ENCODE assay signal across 33 mouse cellular contexts in the genomic region with DNA sequence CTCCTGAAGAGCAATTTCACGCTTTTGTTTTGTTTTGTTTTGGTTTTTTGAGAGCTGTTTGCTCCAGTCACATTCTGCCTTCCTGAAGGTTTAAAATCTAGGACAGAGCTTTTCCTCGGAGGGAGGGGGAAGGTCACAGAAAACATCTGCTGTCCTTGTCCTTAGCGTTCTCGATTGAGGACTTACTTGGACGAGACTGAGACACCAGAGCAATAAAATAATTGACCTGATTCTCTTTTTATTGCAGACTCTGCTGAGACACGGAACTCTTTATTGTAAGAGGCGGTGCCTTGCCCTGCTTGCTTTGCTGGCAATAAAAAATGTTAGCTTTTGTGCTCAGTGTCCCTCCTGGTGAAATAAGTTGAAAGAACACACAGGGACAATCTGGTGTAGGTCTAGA. TPM values are rescaled to one million over a fixed set of nuclear protein-coding genes. Genes with fewer than 3 reads are reported as not detected.
DNase-seq lines count a peak whose midpoint lies in the region; ATAC-seq and TF ChIP-seq lines count a peak whose summit lies in the region.
"Had no signal": no experiment of that assay in that cellular context is flagged by ENCODE, and none has a peak within 500 bp of the region (broad histone marks: within the 10 kb centered on the region; RNA-seq: fewer than 3 reads in every experiment).

No protein-coding gene starts in this region.

- H3K9ac ChIP-seq in kidney, embryonic 14.5 days (ENCODE audit: low read depth, low read length), result no peak overlapping the region
- H3K9ac ChIP-seq in intestine, postnatal 0 days (ENCODE audit: low read depth, low read length), result no peak overlapping the region
- H3K9ac ChIP-seq: forebrain, embryonic 13.5 days; heart, embryonic 15.5 days; limb, embryonic 15.5 days; liver, embryonic 13.5 days; stomach, embryonic 15.5 days had no signal

- H3K9me3 ChIP-seq in kidney, embryonic 14.5 days (ENCODE audit: control insufficient read depth, low read length), result no peaks in the 10 kb centered on the region
- H3K9me3 ChIP-seq in intestine, postnatal 0 days (ENCODE audit: control insufficient read depth), result no peaks in the 10 kb centered on the region
- H3K9me3 ChIP-seq: forebrain, embryonic 13.5 days; G1E; heart, embryonic 10.5 days; heart, embryonic 15.5 days; limb, embryonic 10.5 days; limb, embryonic 15.5 days; liver, embryonic 13.5 days; stomach, embryonic 15.5 days had no signal

- H3K4me2 ChIP-seq in kidney, embryonic 14.5 days (replicated peaks; ENCODE audit: low read depth, low read length), result no peak overlapping the region
- 0 out of 2 replicates have a peak overlapping the region, but pooled peaks have one; percentile 21 for H3K4me2 ChIP-seq in intestine, postnatal 0 days (replicated peaks; ENCODE audit: low read depth)
- H3K4me2 ChIP-seq: forebrain, embryonic 13.5 days; heart, embryonic 15.5 days; limb, embryonic 15.5 days; liver, embryonic 13.5 days; stomach, embryonic 15.5 days had no signal

- no peaks in the 10 kb centered on the region for H3K27me3 ChIP-seq in kidney, adult 2 months (replicated peaks; ENCODE audit: control insufficient read depth, insufficient read depth, low read length)
- peaks cover 5% of the 10 kb centered on the region; the same call in 1 of the 2 replicates for H3K27me3 ChIP-seq in kidney, embryonic 14.5 days (ENCODE audit: control insufficient read depth, insufficient read depth, low read length)
- no peaks in the 10 kb centered on the region; the same call in 1 of the 2 replicates for H3K27me3 ChIP-seq in intestine, postnatal 0 days (replicated peaks; ENCODE audit: control insufficient read depth, insufficient read depth, low read length)
- H3K27me3 ChIP-seq: limb, embryonic 15.5 days; stomach, embryonic 15.5 days had no signal

- peak; percentile 55 for DNase-seq in adrenal gland, adult 2 months
- no peak for DNase-seq in adrenal gland, adult 18-20 months (ENCODE audit: low spot score in 2 of 2)
- DNase-seq in kidney, adult 2 months, result peak; percentile 43
- DNase-seq in adrenal gland, postnatal 36 days, result peak; percentile 22 to 47
- DNase-seq in lung, adult 18-20 months, result no peak
- DNase-seq: cerebellum, adult 8-10 months; cerebellum, postnatal 36 days; gastrocnemius, postnatal 14 days; heart, adult 11 months; layer of hippocampus, postnatal 36 days; liver, embryonic 13.5 days; lung, adult 2 months; lung, postnatal 14 days; midbrain, embryonic 14.5 days; retina, postnatal 1 day; right cerebral cortex, postnatal 14 days; thymus, adult 18-20 months; thymus, postnatal 25 days had no signal

- no peak for TF ChIP-seq POLR2A in kidney, adult 2 months (IDR thresholded peaks at IDR 0.05; ENCODE audit: low read depth, low read length)

- no peak overlapping the region for H3K4me3 ChIP-seq in kidney, adult 2 months (ENCODE audit: insufficient read depth, low read depth, low read length)
- H3K4me3 ChIP-seq in kidney, embryonic 14.5 days (ENCODE audit: low read length), result no peak overlapping the region
- no peak overlapping the region for H3K4me3 ChIP-seq in intestine, postnatal 0 days (ENCODE audit: low read depth, low read length)
- H3K4me3 ChIP-seq: forebrain, embryonic 13.5 days; heart, embryonic 10.5 days; heart, embryonic 15.5 days; limb, embryonic 10.5 days; limb, embryonic 15.5 days; liver, embryonic 13.5 days; stomach, embryonic 15.5 days had no signal

- no peak for ATAC-seq in kidney, embryonic 14.5 days (ENCODE audit: low FRiP score, low TSS enrichment)
- peak; percentile 46; the same call in 1 of the 2 replicates for ATAC-seq in intestine, postnatal 0 days
- ATAC-seq: forebrain, embryonic 13.5 days; hindbrain, embryonic 16.5 days had no signal

- no peaks in the 10 kb centered on the region; the same call in 1 of the 2 replicates for H3K4me1 ChIP-seq in kidney, adult 2 months (ENCODE audit: control insufficient read depth, insufficient read depth, low read length)
- H3K4me1 ChIP-seq in kidney, embryonic 14.5 days (ENCODE audit: control insufficient read depth, insufficient read depth, low read length), result peaks cover 1% of the 10 kb centered on the region; the same call in 1 of the 2 replicates
- H3K4me1 ChIP-seq in intestine, postnatal 0 days (replicated peaks; ENCODE audit: control insufficient read depth, insufficient read depth, low read length), result no peaks in the 10 kb centered on the region
- H3K4me1 ChIP-seq: forebrain, embryonic 13.5 days; liver, embryonic 13.5 days had no signal

- H3K36me3 ChIP-seq in kidney, adult 2 months (ENCODE audit: control insufficient read depth, insufficient read depth, low read length), result no peaks in the 10 kb centered on the region
- no peaks in the 10 kb centered on the region for H3K36me3 ChIP-seq in kidney, embryonic 14.5 days (ENCODE audit: control insufficient read depth, insufficient read depth, low read length)
- no peaks in the 10 kb centered on the region for H3K36me3 ChIP-seq in intestine, postnatal 0 days (ENCODE audit: control insufficient read depth, insufficient read depth)
- H3K36me3 ChIP-seq: G1E; heart, embryonic 10.5 days; heart, embryonic 15.5 days; limb, embryonic 10.5 days; limb, embryonic 15.5 days; liver, embryonic 13.5 days; stomach, embryonic 15.5 days had no signal

- H3K27ac ChIP-seq in kidney, adult 2 months (ENCODE audit: insufficient read depth, low read depth, low read length), result no peak overlapping the region; the same call in 1 of the 2 replicates
- no peak overlapping the region for H3K27ac ChIP-seq in kidney, embryonic 14.5 days (ENCODE audit: low read depth, low read length)
- H3K27ac ChIP-seq in intestine, postnatal 0 days (ENCODE audit: low read depth, low read length), result no peak overlapping the region
- H3K27ac ChIP-seq: forebrain, embryonic 13.5 days; heart, embryonic 10.5 days; heart, embryonic 15.5 days; limb, embryonic 10.5 days; limb, embryonic 15.5 days; liver, embryonic 13.5 days; stomach, embryonic 15.5 days had no signal

- whole genome bisulfite sequencing in kidney, adult 2 months, result 34% methylated on average over 7 of the region's 7 CpGs
- 28% methylated on average over 7 of the region's 7 CpGs for WGBS in kidney, embryonic 14.5 days
- 21% methylated on average over 7 of the region's 7 CpGs for WGBS in intestine, postnatal 0 days

- TF ChIP-seq CTCF in kidney, adult 2 months (conservative IDR thresholded peaks at IDR 0.05; ENCODE audit: insufficient read depth, insufficient read length, low read depth, low read length), result no peak
- no peak for TF ChIP-seq CTCF in intestine, postnatal 0 days (IDR thresholded peaks at IDR 0.05; ENCODE audit: low read depth)

RNA-seq across cellular contexts. Expression of a gene that starts 4.3 kb away (rescaled TPM):
- total RNA-seq in adrenal gland, adult 2 months (2021), result under 1 TPM; 0.45 to 0.66 TPM
- polyA plus RNA-seq in adrenal gland, adult 2 months (2012; rRNA removed), result 1.2 and 1.6 TPM in 2 replicates
- under 1 TPM; 0.60 to 0.61 TPM for total RNA-seq in adrenal gland, adult 18-20 months (2021)
- polyA plus RNA-seq in kidney, adult 2 months (2012; rRNA removed), result 0.56 and 0.58 TPM in 2 replicates
- 0.22 TPM in 1 of 2 replicates, not detected in the other for polyA plus RNA-seq in kidney, embryonic 14.5 days (2014; fragmentation: Nextera tagmentation; extraction: Ambion mirVana)
- total RNA-seq in adrenal gland, postnatal 36 days (2021), result under 1 TPM; 0.30 to 0.33 TPM
- 0.34 and 0.51 TPM in 2 replicates for polyA plus RNA-seq in intestine, postnatal 0 days (2015; fragmentation: Nextera tagmentation; extraction: Ambion mirVana)
- total RNA-seq: monocyte, adult 5-6 weeks had no signal
- polyA plus RNA-seq: embryonic facial prominence, embryonic 11.5 days; G1E; heart, embryonic 10.5 days; heart, embryonic 15.5 days; hindbrain, embryonic 11.5 days; limb, embryonic 10.5 days; liver, embryonic 13.5 days had no signal

RNA-seq across cellular contexts. Expression of a gene that starts 26.4 kb away (rescaled TPM):
- 10 to 100 TPM; 17.0 to 21.0 TPM for total RNA-seq in adrenal gland, adult 2 months (2021)
- 41.3 and 51.7 TPM in 2 replicates for polyA plus RNA-seq in adrenal gland, adult 2 months (2012; rRNA removed)
- 10 to 100 TPM in 1 of 2 experiments, 1 to 10 TPM in 1; 8.9 to 12.2 TPM for total RNA-seq in adrenal gland, adult 18-20 months (2021)
- 8.4 and 11.8 TPM in 2 replicates for polyA plus RNA-seq in kidney, adult 2 months (2012; rRNA removed)
- 1.8 and 1.9 TPM in 2 replicates for polyA plus RNA-seq in kidney, embryonic 14.5 days (2014; fragmentation: Nextera tagmentation; extraction: Ambion mirVana)
- 10 to 100 TPM in 1 of 2 experiments, 1 to 10 TPM in 1; 9.7 to 15.6 TPM for total RNA-seq in adrenal gland, postnatal 36 days (2021)
- polyA plus RNA-seq in intestine, postnatal 0 days (2015; fragmentation: Nextera tagmentation; extraction: Ambion mirVana), result 15.5 and 15.6 TPM in 2 replicates
- total RNA-seq: G1E; monocyte, adult 5-6 weeks had no signal
- polyA plus RNA-seq: G1E had no signal

RNA-seq across cellular contexts. Expression of a gene that starts 27.3 kb away (rescaled TPM):
- not detected for total RNA-seq in adrenal gland, adult 2 months (2021)
- not detected in 2 replicates for polyA plus RNA-seq in adrenal gland, adult 2 months (2012; rRNA removed)
- not detected for total RNA-seq in adrenal gland, adult 18-20 months (2021)
- polyA plus RNA-seq in kidney, adult 2 months (2012; rRNA removed), result not detected in 2 replicates
- polyA plus RNA-seq in kidney, embryonic 14.5 days (2014; fragmentation: Nextera tagmentation; extraction: Ambion mirVana), result 0.29 TPM in 1 of 2 replicates, not detected in the other
- not detected for total RNA-seq in adrenal gland, postnatal 36 days (2021)
- 0.08 and 0.17 TPM in 2 replicates for polyA plus RNA-seq in intestine, postnatal 0 days (2015; fragmentation: Nextera tagmentation; extraction: Ambion mirVana)
- total RNA-seq: G1E; gastrocnemius, postnatal 14 days; heart, postnatal 25 days; monocyte, adult 5-6 weeks had no signal
- polyA plus RNA-seq: forebrain, embryonic 13.5 days; G1E; heart, embryonic 10.5 days; heart, embryonic 15.5 days; hindbrain, embryonic 11.5 days; limb, embryonic 10.5 days; liver, embryonic 13.5 days; lung, adult 2 months; neural tube, embryonic 14.5 days; stomach, embryonic 15.5 days had no signal

RNA-seq across cellular contexts. Expression of a gene that starts 34.8 kb away (rescaled TPM):
- 10 to 100 TPM; 10.7 to 12.5 TPM for total RNA-seq in adrenal gland, adult 2 months (2021)
- 41.3 and 46.2 TPM in 2 replicates for polyA plus RNA-seq in adrenal gland, adult 2 months (2012; rRNA removed)
- 10 to 100 TPM; 11.9 to 15.5 TPM for total RNA-seq in adrenal gland, adult 18-20 months (2021)
- 10.2 and 12.8 TPM in 2 replicates for polyA plus RNA-seq in kidney, adult 2 months (2012; rRNA removed)
- 9.7 and 13.0 TPM in 2 replicates for polyA plus RNA-seq in kidney, embryonic 14.5 days (2014; fragmentation: Nextera tagmentation; extraction: Ambion mirVana)
- 10 to 100 TPM; 11.4 to 12.5 TPM for total RNA-seq in adrenal gland, postnatal 36 days (2021)
- polyA plus RNA-seq in intestine, postnatal 0 days (2015; fragmentation: Nextera tagmentation; extraction: Ambion mirVana), result 5.0 and 5.1 TPM in 2 replicates

Comparison
In these comparisons a context has a peak if more than half of its experiments do, and no peak if none do; other contexts are left out.
1. DNase-seq: peak in adrenal gland, adult 2 months (single experiment), kidney, adult 2 months (single experiment) and adrenal gland, postnatal 36 days (2 of 2); none in adrenal gland, adult 18-20 months (0 of 2) and lung, adult 18-20 months (0 of 2).